Mouse (Mus musculus) adrenal gland, adult 18-20 months (tissue): ENCODE results near the gene Tes. TPM values are rescaled to one million over a fixed set of nuclear protein-coding genes. Genes with fewer than 3 reads are reported as not detected.

Source experiments
- DNase-seq, 2 experiments: peaks; one replicate each; pipeline ENCODE4 v3.0.0; 2021 to 2022; ENCODE audit warnings: low spot score in 2 of 2
- total RNA-seq, 2 experiments: library from RNA; stranded (reverse); gene quantifications; 1 replicate in 1 of 2; 2 replicates in 1 of 2; pipeline ENCODE4 v1.2.3; 2021

The Tes gene
- total RNA-seq, 2 experiments from 2014 or later = 8.3 to 14.2 TPM

DNA sequence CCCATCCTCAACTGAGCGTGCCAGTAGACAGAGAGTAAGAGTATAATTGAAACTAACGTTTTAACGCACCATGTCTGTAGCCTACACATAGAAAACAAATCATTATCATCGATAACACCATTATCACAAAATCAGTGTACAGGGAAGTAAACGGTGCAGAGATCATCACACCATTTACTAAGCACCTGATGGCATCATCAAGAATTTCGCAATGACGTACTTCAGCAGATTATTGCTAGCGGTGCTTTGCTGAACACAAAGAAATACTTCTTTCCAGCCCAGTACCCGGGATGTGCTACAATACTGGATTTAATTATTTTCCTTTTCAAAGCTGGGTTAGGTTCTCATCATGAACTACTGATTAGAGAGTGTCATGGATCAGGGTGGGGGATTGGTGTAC, 12.3 kb downstream of the Tes start:
- DNase-seq = no peak

DNA sequence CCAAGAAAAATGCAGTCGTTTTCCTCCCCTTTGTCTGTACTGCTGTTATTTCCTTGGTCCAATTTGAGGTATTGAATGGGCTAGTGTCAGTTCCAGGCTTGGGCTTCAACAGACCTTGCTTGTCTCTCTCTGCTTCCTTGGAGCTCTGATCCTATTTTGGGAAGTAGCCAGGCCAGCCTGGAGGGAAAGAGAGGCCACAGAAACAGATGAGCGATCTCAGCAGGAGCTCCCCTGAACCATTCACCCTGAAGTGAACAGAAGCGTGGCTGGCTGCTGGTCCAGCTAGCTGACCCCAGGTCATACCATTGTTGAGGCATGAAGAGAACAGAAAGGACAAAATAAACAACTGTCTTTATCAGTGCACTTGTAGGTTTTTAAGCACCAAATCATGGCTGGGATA, 12.8 kb downstream of the Tes start:
- no peak for DNase-seq

DNA sequence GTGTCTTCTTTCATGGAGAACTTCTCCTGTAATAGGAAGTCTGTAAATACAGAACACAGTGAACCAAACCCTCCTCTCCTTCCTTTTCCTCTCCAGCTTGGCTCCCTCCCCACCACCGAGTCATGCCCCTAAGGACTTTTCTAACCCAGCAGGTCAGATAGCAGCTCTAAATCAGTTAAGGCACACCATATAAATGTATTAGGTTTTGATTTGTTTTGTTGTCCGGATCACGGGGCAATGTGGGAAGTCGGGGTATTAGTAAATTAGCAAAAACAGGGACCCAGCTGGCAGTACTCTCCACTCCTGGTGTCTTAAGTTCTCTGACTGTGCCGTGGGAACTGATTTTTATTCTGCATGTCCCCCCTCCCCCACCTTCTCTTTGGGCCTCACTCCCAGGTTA, 14.4 kb downstream of the Tes start:
- no peak for DNase-seq

DNA sequence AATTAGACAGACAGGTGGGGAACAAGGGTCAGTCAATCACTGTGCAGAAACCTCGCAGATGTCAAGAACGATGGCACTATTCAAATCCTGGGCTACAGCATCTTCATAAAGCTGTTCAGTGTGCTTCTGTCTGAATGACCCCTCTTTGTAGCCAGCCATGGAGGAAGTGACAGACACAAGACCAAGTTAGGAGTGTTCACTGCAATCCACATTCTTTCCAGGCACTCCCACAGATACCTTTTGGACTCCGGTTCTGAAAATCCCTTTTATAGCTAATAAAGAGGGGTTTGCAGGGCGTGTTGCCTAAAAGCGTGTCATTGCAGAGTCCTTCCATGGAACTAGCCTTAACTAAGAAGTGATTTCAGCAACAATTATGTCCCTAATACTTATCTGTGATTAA, 14.9 kb downstream of the Tes start:
- no peak for DNase-seq

DNA sequence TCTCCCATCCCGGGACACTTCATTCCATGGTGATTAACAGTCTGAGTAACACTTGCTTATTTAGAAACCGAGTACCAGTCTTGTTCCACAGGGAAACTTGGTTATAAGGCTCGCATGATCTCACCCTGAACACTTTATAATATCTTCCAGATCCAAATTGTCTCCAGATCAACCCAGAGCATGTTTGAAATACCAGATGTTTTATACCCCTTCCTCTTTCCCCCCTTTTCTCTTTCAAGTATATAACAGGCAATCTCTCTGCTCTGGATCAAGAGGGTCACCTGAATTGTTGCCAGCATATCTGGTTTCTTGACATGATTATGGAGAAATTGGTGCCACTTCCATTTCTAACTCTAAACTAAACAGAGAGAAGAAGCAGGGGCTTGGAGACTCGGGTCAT, 17.3 kb downstream of the Tes start:
- no peak for DNase-seq

DNA sequence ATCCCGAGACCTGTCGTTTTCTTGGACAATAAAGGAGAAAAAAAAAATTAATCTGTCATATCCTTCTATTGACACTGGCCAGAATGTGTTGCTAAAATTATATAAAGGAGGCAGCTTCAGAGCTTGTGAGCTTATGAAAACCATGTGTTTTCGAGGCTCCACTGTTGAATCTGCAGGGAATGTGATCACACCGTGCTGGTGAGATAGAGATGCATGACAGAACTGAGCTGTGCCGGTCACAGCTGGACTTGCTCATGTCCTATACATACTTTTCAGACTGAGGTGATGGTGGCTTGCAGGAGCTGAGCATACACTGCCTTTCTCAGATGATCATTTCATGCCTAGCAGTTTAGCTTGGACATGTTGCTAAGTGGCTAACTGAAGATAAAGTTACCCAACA, 17.9 kb downstream of the Tes start:
- DNase-seq = no peak

DNA sequence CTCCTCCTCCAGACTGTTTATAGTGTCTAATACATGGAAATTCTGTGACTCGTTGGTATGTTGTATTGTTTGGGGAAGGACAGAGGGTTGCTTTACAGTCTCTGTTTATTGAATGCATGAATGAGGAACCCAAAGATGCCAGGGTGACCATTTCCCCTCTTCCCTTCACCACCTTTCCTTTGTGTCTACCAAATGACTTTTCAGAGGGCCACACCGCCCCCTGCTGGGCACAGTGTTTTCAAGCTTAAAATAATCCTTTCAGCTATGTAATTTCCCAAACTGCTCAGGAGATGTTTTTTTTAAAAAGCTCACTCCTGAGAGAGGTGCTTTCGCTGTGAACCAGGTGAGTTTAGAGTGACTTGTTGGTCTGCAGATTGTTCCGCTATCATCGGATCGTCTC, 22.5 kb downstream of the Tes start:
- DNase-seq = peak; percentile 80 to 86

DNA sequence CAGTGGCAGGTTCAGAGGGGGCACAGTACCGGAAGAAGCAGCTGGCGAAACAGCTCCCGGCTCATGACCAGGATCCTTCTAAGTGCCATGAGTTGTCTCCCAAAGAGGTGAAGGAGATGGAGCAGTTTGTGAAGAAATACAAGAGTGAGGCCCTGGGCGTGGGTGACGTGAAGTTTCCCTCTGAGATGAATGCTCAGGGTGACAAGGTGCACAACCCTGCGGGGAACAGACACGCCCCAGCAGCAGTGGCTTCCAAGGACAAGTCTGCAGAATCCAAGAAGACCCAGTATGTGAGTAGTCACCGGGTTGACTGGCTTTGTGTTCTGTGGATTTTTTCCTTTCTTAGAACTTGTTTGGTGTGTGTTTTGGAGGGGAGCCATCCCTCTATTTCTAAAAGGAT, 32.4 kb downstream of the Tes start:
- DNase-seq = no peak

DNA sequence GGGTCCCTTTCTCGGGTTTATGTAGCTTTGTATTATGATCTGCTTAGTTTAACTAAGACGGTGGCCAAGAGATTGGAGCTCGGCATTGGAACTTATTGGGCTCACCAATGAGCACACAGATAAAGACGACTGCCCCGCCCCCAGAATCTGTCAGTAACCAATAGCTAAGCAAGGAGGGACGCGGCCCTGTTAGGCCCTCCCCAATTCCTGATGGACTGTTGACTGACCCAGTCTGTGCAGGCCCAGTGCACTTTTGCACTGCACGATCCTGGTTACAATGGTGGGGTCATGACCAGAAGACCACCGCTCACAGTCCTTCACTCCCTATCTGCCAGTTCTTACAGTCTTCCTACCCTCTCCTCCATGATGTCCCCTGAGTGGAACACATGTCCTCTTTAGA, 33.6 kb downstream of the Tes start:
- no peak for DNase-seq

DNA sequence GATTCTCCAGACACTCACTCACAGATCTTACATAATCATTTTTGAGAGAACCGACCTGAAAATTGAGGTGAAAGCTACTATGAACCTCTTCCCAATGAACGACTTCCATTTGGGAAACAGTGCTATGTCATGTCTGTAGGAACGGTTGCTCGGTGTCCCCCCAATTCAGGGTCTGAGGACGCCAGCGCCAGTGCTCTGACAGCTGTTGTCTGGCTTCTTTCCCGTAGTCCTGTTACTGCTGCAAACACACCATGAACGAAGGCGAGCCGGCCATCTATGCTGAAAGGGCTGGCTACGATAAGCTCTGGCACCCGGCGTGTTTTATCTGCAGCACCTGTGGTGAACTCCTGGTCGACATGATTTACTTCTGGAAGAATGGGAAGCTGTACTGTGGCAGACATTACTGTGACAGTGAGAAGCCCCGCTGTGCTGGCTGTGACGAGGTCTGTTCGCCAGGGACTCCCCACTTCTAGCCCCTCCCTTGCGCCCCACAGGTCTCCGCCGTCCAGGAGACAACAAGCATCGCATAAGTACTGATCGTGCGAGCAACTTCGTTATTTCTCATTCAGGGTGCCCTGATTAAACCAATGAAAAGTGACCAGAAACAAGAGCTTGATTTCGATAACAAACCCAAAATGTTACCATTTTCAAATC, 34.7 kb downstream of the Tes start:
- DNase-seq = no peak

DNA sequence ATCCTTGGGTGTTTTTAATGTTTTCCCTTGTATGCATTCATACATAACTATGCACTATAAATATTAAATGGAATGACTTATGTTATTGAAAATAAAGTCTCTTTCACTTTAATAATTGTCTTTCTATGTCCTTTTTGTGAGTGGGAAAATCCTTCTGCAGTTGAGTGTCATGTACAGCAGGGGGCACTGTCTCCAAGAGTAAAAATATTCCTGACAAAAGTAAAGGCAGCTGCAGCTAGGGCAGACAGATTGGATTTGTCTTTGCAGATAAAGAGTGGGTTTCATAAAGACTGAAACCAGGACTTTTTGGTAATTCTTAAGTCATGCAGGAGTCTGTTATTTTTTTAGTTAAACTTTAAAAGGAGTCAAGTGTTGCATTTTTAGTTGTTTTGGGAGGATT, 40.8 kb downstream of the Tes start:
- peak; percentile 46 to 50 for DNase-seq

DNA sequence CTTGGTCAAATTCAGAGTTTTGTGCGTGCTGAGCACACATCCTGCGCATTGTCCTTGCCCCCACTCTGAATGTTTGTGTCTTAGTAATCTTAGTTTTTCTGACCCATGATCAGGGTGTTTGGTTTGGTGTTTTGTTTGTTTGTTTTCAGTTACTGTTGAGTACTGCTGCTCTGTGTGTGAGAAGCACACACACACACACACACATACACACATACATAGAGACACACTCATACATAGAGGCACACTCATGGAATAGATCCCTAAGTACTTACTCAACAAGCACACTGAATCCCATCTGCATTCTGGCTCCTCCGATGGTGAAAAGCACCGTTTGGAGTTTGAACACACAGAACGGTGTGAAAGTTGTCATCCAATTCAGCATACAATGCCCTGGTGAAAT, 41.5 kb downstream of the Tes start:
- DNase-seq = no peak

DNA sequence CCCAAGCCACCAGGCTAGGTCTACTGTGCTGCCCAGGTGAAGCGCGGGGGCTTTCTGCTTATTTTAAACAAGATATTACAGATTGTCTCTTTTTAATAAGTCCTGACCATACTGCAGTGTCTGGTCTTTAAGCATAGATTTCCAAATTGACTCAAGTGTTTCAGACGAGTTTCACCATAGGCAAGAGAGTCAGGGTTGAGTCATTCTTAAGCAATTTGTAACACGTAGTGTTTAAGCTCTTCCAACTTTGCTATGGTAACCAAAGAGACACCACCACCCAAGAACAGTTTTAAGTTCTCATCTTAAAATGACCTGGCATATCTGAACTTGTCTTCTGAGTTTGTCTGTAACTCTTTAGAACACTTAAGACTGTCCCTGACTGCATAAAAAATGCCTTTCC, 44.3 kb downstream of the Tes start:
- DNase-seq = no peak

DNA sequence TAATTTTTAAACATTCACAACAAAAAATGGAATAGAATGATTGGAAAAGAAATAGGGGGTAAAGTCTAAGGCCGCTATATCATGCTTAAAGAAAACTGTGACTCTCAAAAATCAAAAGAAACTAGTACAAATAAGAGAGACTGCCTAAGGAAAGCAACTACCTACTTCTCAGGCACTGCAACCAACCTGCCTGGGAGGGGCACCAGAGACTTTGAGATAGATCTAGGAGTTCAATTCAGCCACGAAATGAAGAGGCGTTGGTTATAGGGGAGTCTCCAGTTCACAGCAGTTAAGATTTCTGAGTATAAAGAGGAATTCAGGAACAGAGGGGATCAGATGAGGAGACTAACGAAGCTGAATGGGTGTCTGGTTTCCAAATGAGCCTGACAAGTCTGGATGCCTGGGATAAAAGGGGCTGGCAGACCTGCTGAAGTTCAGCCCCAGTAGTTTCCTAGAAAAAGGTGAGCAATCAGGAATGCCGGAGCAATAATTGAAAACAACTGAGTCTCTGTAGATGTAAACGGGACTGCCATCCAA, 45.7 kb downstream of the Tes start:
- DNase-seq = no peak

DNA sequence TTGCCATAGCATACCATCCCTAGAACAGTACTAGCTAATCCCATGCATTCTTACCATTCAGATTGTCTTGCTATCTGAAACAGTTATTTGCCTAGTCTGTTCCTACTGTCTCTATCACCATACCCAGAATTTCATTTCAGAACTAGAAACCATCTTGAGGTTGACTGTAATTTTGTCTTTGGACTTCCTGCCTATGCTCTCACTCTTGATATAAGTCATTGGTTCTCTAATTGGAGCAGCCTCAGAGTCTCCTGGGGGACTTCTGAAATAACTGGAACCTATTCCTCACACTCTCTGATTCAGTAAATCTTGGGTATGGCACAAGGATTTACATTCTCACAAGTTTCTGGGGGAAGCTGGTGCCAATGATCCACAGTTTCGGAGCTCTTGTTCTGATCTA, 47.1 kb downstream of the Tes start:
- DNase-seq = no peak

DNA sequence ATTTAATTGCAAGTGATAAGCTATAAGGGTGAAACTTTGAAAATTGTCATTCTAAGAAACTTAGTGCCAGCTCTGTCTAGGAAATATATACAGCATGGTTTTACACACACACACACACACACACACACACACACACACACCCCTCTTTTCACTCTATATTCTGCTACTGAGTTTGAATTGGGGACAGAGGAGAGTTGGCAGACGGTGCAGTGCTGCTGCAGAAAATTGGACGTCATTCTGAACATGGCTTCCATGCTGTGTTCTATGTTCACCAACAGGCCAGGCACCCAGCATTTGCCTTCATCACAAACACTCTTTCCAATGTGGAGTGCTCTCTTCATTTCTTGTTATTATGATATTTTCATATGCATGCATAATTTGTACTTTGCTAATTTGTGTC, 48.0 kb downstream of the Tes start:
- no peak for DNase-seq

DNA sequence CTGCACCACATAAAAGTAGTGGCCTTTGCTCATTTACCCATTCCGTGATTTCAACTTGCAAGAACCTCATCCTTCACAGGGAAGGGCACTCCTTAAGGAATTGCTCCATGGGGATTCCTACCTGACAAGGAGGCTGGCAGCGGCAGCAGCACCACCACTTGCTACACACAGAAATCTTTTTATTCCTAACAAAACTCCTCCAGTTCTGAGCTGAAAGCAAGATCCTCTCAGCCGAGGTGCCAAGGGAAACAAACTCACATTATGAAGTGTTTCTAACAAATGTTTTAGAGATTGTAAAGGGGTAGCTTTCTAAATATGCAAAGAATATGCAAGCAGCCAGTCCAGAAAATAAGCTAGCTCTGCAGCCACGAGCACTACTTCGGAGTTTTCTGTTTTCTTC, 49.6 kb downstream of the Tes start:
- DNase-seq = no peak

DNA sequence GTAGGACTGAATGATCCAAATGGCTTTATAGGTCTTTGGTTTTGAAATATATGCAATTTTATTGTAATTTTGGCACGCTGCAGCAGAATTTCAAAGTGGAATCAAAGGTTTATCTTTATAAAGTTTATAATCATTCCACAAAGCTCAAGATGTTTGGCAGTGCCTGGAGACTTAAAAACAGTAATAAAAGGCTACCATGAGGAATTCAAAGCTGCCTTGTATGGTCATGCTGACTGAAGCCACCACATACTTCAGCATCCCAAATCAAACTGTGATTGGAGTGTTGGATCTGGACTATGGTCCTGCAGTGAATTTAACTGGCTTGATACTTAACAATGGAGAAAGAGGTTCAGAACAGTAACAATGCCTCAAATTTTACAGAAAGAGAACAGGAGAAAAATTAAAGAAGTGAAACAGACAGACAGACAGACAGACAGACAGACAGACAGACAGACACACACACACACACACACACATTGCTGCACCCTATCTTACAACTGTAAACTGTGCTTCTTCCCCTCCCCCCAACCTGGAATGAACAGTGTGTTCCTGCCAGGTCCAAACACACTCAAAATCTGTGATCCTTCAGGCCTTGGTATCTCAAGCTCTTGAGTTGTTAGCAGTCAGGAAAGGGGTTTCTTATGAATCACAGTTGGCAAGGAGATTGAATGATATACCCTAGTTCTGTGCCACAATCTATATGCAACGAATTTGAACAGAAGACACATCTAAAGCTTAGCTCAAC, 50.3 kb downstream of the Tes start:
- DNase-seq = no peak

DNA sequence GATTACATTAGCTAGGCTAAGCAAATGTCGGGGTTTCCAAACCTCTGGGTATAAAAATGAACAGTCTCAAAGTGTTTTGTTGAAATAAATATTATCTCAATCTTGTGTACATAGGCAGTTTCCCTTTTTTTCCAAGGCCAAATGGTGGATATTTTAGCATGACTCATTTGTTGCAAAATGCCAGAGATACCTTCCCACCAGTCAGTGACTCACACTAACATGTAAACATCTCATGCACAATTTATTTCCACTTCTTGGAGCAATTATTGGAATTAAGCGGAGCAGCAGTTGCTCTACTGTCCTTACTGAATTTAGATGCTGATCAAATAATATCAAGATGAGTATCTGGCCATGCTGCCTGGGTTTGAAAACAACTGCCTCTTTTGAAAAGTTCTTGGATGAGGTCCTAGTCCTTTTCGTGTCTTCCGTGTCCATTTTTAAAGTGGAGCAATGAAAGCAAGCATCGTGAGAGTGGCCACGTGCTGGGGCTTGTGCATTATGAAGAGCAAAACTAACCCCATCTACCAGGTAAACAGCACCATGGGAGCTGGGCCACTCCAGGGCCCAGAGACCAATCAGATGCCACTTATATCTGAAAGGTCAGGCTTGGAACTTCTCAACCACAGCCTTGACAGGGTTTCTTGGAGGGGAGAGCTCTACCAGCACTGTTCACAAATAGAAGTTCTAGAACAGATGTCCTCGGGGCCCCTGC, 54.7 kb downstream of the Tes start:
- DNase-seq = no peak

DNA sequence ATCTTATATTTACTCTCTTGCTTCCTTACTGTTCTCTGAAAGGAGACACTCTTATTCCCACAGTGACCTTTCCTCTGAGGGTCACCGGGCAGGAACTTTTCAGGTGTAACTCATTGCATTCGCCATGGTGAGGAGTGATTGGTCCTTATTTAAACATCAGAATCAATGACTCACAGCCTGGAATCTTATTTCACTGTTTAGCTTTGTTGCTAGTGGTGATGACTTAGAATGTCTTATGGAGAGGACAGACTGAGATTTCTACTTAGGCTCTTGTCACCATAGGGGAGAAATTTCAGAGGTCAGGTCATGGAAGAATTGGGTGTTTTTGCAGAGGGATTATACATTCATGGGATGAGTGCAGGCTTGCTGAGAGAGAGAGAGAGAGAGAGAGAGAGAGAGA, 75.1 kb downstream of the Tes start:
- no peak for DNase-seq

DNA sequence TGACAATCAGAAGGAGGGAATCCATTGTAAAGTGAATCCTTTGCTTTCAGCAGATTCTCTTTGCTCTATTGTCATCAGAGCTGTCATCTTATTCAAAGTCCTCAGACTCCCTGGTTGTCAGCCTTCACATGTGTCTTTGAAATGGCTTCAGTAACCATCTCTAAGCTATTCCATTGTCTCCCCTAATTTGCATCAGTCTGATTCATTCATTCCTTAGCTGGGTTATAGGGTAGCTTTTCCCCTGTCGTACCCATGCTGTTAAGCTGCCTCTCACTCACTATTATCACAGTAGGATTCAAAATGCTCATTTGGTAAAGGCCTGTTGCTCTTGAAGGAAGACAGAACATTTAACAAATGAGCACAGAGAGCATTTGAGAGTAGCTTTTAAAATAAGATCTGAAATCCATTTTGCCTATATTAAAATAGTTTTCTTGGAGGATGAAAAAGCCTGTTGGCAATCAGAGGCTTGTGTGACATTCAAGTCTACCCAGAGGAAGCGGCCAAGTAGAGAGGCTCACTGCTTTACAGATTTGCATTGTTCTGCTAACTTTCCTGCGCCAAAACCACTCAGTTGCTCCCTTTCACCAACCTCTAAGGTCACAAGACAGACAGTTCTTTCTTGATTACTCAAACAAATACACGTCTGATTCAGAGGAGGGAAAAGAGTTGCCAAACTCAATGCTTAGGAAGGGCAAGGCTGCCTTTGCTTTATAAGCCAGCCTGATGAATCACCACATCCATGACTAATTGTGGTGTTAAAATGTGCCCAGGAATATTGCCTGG, 77.8 kb downstream of the Tes start:
- peak in 1 of 2 experiments; percentile 2 for DNase-seq
